Mouse (Mus musculus) adrenal gland, postnatal 4 days (tissue): ENCODE data around the gene Pex5. TPM values are rescaled to one million over a fixed set of nuclear protein-coding genes. Genes with fewer than 3 reads are reported as not detected.
"Not testable (repeated sequence)": the region's sequence is repeated elsewhere in the genome, so short reads cannot be mapped to it uniquely, and the experiment has no call there.

Source experiments
- DNase-seq, 2 experiments: peaks; one replicate each; pipeline ENCODE4 v3.0.0; 2021 to 2022; ENCODE audit warnings: low spot score in 2 of 2, mixed read lengths in 2 of 2
- total RNA-seq, 2 experiments: library from RNA; stranded (reverse); gene quantifications; 2 replicates each; pipeline ENCODE4 v1.2.3; 2021

Gene Pex5
- total RNA-seq, 2 experiments from 2014 or later: 82.1 to 88.3 TPM

GRCm38 (mm10) chr6:124427791-124428576 is 13.1 kb upstream of the Pex5 start:
- no peak for DNase-seq

GRCm38 (mm10) chr6:124427289-124427688 is 12.4 kb upstream of the Pex5 start:
- no peak for DNase-seq

GRCm38 (mm10) chr6:124426604-124427003 is 11.7 kb upstream of the Pex5 start:
- DNase-seq: no peak

GRCm38 (mm10) chr6:124425523-124425922 is 10.7 kb upstream of the Pex5 start:
- DNase-seq: no peak

- not testable (repeated sequence) for DNase-seq
Observed at GRCm38 (mm10) chr6:124425042-124425441, 10.2 kb upstream of the Pex5 start.

- DNase-seq: no peak
Observed at GRCm38 (mm10) chr6:124424068-124424498, 9.2 kb upstream of the Pex5 start.

- DNase-seq: no peak
Observed at GRCm38 (mm10) chr6:124418686-124419085, 3.8 kb upstream of the Pex5 start.

GRCm38 (mm10) chr6:124415347-124416088 is 651 bp upstream of the Pex5 start:
- peak; percentile 60 to 75 for DNase-seq

- peak in 1 of 2 experiments; percentile 28 for DNase-seq
Observed at GRCm38 (mm10) chr6:124414150-124414926, 529 bp downstream of the Pex5 start.

- no peak for DNase-seq
Observed at GRCm38 (mm10) chr6:124413770-124414149, 1.1 kb downstream of the Pex5 start.

GRCm38 (mm10) chr6:124408355-124408754 is 6.5 kb downstream of the Pex5 start:
- no peak for DNase-seq

GRCm38 (mm10) chr6:124407180-124407579 is 7.7 kb downstream of the Pex5 start:
- no peak for DNase-seq

GRCm38 (mm10) chr6:124406326-124406725 is 8.5 kb downstream of the Pex5 start:
- DNase-seq: no peak

GRCm38 (mm10) chr6:124399738-124400137 is 15.1 kb downstream of the Pex5 start:
- DNase-seq: no peak

GRCm38 (mm10) chr6:124394991-124395390 is 19.9 kb downstream of the Pex5 start:
- not testable (repeated sequence) for DNase-seq

GRCm38 (mm10) chr6:124380142-124380541 is 34.7 kb downstream of the Pex5 start:
- no peak for DNase-seq

GRCm38 (mm10) chr6:124379331-124379730 is 35.5 kb downstream of the Pex5 start:
- no peak for DNase-seq

GRCm38 (mm10) chr6:124377494-124378255 is 37.2 kb downstream of the Pex5 start:
- no peak for DNase-seq

- DNase-seq: no peak
Observed at GRCm38 (mm10) chr6:124376311-124376710, 38.6 kb downstream of the Pex5 start.

GRCm38 (mm10) chr6:124375435-124375884 is 39.4 kb downstream of the Pex5 start:
- no peak for DNase-seq

- DNase-seq: no peak
Observed at GRCm38 (mm10) chr6:124374683-124375082, 40.2 kb downstream of the Pex5 start.
